Comparison of ENCODE assay signal across 14 mouse cellular contexts in the genomic region with DNA sequence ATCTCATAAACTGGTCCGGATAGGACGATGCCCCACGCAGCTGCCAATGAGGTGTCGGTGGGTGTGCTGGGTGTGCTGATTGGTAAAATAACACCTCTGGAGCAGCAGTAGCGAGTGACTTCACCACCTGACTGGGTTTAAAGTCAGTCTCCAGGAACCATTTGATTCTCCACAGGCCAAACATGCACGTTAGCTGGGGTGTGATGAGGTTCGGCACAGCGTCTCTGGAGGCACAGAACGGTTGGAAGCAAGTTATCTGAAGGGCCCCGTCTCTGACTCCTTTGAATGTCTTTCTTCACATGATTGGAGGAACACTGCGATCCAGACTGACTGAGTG.
DNase-seq lines count a peak whose midpoint lies in the region; ATAC-seq and TF ChIP-seq lines count a peak whose summit lies in the region.
"Had no signal": no experiment of that assay in that cellular context is flagged by ENCODE, and none has a peak within 500 bp of the region (broad histone marks: within the 10 kb centered on the region; RNA-seq: fewer than 3 reads in every experiment).

No protein-coding gene starts in this region.

- ATAC-seq in kidney, embryonic 14.5 days (ENCODE audit: low FRiP score, low TSS enrichment), result no peak
- ATAC-seq in liver, embryonic 13.5 days (ENCODE audit: low read depth), result no peak

- no peak overlapping the region for H3K4me3 ChIP-seq in kidney, embryonic 14.5 days (ENCODE audit: low read length)
- H3K4me3 ChIP-seq in MEL (ENCODE audit: control insufficient read depth in 1 of 2, insufficient read depth in 1 of 2, low read depth in 2 of 2, low read length in 2 of 2), result peak overlapping the region; percentile 64 to 89
- no peak overlapping the region for H3K4me3 ChIP-seq in embryonic facial prominence, embryonic 10.5 days
- no peak overlapping the region for H3K4me3 ChIP-seq in liver, embryonic 13.5 days (replicated peaks)
- H3K4me3 ChIP-seq: heart, embryonic 15.5 days; midbrain, embryonic 12.5 days; myocyte had no signal

- TF ChIP-seq EP300 in MEL (IDR thresholded peaks at IDR 0.05; ENCODE audit: low read depth in 1 of 2, low read length in 2 of 2), result no peak

- 69% methylated on average over 11 of the region's 11 CpGs for WGBS in kidney, embryonic 14.5 days
- 76% methylated on average over 11 of the region's 11 CpGs for WGBS in embryonic facial prominence, embryonic 10.5 days
- 79% methylated on average over 11 of the region's 11 CpGs for WGBS in liver, embryonic 13.5 days (ENCODE audit: insufficient replicate concordance)

- H3K9ac ChIP-seq in kidney, embryonic 14.5 days (ENCODE audit: low read depth, low read length), result no peak overlapping the region
- H3K9ac ChIP-seq in MEL (ENCODE audit: control insufficient read depth, low read depth, low read length, poor library complexity, severe bottlenecking), result peak overlapping the region; percentile 53
- no peak overlapping the region for H3K9ac ChIP-seq in liver, embryonic 13.5 days
- H3K9ac ChIP-seq: heart, embryonic 15.5 days; midbrain, embryonic 12.5 days had no signal

- peak overlapping the region; percentile 62; the same call in 1 of the 2 replicates for H3K27ac ChIP-seq in kidney, embryonic 14.5 days (ENCODE audit: low read depth, low read length)
- peak overlapping the region; percentile 25; the same call in 1 of the 2 replicates for H3K27ac ChIP-seq in MEL (ENCODE audit: control insufficient read depth, low read depth, low read length)
- peak overlapping the region; percentile 74 for H3K27ac ChIP-seq in embryonic facial prominence, embryonic 10.5 days (replicated peaks)
- no peak overlapping the region for H3K27ac ChIP-seq in liver, embryonic 13.5 days
- H3K27ac ChIP-seq: heart, embryonic 15.5 days; macrophage; midbrain, embryonic 12.5 days had no signal

- TF ChIP-seq POLR2A in MEL (IDR thresholded peaks at IDR 0.05; ENCODE audit: control insufficient read depth in 1 of 2, insufficient read depth in 1 of 2, low read depth in 1 of 2, low read length in 2 of 2, poor library complexity in 1 of 2), result peak; percentile 48 to 80; a peak in 3 of 4 replicates

- no peaks in the 10 kb centered on the region for H3K9me3 ChIP-seq in kidney, embryonic 14.5 days (ENCODE audit: control insufficient read depth, low read length)
- no peaks in the 10 kb centered on the region for H3K9me3 ChIP-seq in MEL (replicated peaks; ENCODE audit: insufficient read depth, low read length)
- H3K9me3 ChIP-seq in embryonic facial prominence, embryonic 10.5 days, result no peaks in the 10 kb centered on the region
- H3K9me3 ChIP-seq in liver, embryonic 13.5 days (replicated peaks), result no peaks in the 10 kb centered on the region
- H3K9me3 ChIP-seq: heart, embryonic 15.5 days; midbrain, embryonic 12.5 days had no signal

- H3K36me3 ChIP-seq in kidney, embryonic 14.5 days (ENCODE audit: control insufficient read depth, insufficient read depth, low read length), result no peaks in the 10 kb centered on the region
- H3K36me3 ChIP-seq in MEL (ENCODE audit: control insufficient read depth in 1 of 2, insufficient read depth in 2 of 2, low read length in 2 of 2), result no peaks in the 10 kb centered on the region
- H3K36me3 ChIP-seq in embryonic facial prominence, embryonic 10.5 days (replicated peaks), result no peaks in the 10 kb centered on the region
- no peaks in the 10 kb centered on the region for H3K36me3 ChIP-seq in liver, embryonic 13.5 days
- H3K36me3 ChIP-seq: heart, embryonic 15.5 days; midbrain, embryonic 12.5 days had no signal

- no peak overlapping the region for H3K4me2 ChIP-seq in kidney, embryonic 14.5 days (replicated peaks; ENCODE audit: low read depth, low read length)
- H3K4me2 ChIP-seq in liver, embryonic 13.5 days, result peak overlapping the region; percentile 49
- H3K4me2 ChIP-seq: midbrain, embryonic 12.5 days had no signal

- no peaks in the 10 kb centered on the region for H3K79me2 ChIP-seq in MEL (ENCODE audit: control insufficient read depth, insufficient read depth, low read length, poor library complexity)

- TF ChIP-seq CTCF in MEL (IDR thresholded peaks at IDR 0.05 in 2 of 3, conservative IDR thresholded peaks at IDR 0.05 in 1 of 3; ENCODE audit: control insufficient read depth in 1 of 3, insufficient read depth in 1 of 3, low read depth in 2 of 3, low read length in 3 of 3, poor library complexity in 1 of 3, severe bottlenecking in 1 of 3), result no peak

- H3K4me1 ChIP-seq in kidney, embryonic 14.5 days (ENCODE audit: control insufficient read depth, insufficient read depth, low read length), result peaks cover 14% of the 10 kb centered on the region
- H3K4me1 ChIP-seq in MEL (ENCODE audit: control insufficient read depth in 1 of 2, insufficient read depth in 2 of 2, low read length in 2 of 2), result peaks cover 0 to 7% of the 10 kb centered on the region in 2 experiments; a peak in 2 of 4 replicates
- peaks cover 74% of the 10 kb centered on the region for H3K4me1 ChIP-seq in embryonic facial prominence, embryonic 10.5 days
- H3K4me1 ChIP-seq in liver, embryonic 13.5 days (replicated peaks), result peaks cover 22% of the 10 kb centered on the region

- no peak for DNase-seq in kidney, adult 9 months
- DNase-seq in MEL (ENCODE audit: low read depth, low spot score), result peak; percentile 96
- no peak for DNase-seq in embryonic facial prominence, embryonic 10.5 days (ENCODE audit: low spot score)
- DNase-seq in liver, embryonic 13.5 days, result no peak
- DNase-seq in adrenal gland, adult (ENCODE audit: inconsistent age in 2 of 2, low spot score in 1 of 2), result no peak
- DNase-seq in embryo, embryonic 11 days, result no peak
- DNase-seq: cerebellum, adult 9-11 months; heart, adult 11 months; lung, adult 2 months had no signal

- no peak for TF ChIP-seq RAD21 in MEL (IDR thresholded peaks at IDR 0.05; ENCODE audit: low read depth, low read length)

- H3K27me3 ChIP-seq in kidney, embryonic 14.5 days (ENCODE audit: control insufficient read depth, insufficient read depth, low read length), result no peaks in the 10 kb centered on the region
- no peaks in the 10 kb centered on the region; a peak in 1 of 4 replicates for H3K27me3 ChIP-seq in MEL (ENCODE audit: control insufficient read depth in 1 of 2, insufficient read depth in 2 of 2, low read length in 2 of 2)
- H3K27me3 ChIP-seq in embryonic facial prominence, embryonic 10.5 days (replicated peaks; ENCODE audit: low read depth, poor library complexity, severe bottlenecking), result peaks cover 22% of the 10 kb centered on the region
- no peaks in the 10 kb centered on the region for H3K27me3 ChIP-seq in liver, embryonic 13.5 days
- H3K27me3 ChIP-seq: heart, embryonic 15.5 days had no signal

TF ChIP-seq in MEL, 35 proteins besides CTCF, POLR2A, EP300 and RAD21:
- peak; percentile 75; the same call in 1 of the 2 replicates for TF ChIP-seq ZMIZ1 (IDR thresholded peaks at IDR 0.05; ENCODE audit: low read depth, low read length)
- 0 out of 2 replicates have a peak, but pooled peaks have one; percentile 1 for TF ChIP-seq HCFC1 (IDR thresholded peaks at IDR 0.05; ENCODE audit: low read depth, low read length)
- no peak for TF ChIP-seq JUND (IDR thresholded peaks at IDR 0.05; ENCODE audit: low read depth, low read length)
- no peak for TF ChIP-seq BHLHE40 (IDR thresholded peaks at IDR 0.05; ENCODE audit: borderline replicate concordance, low read depth, low read length)
- TF ChIP-seq SIN3A (IDR thresholded peaks at IDR 0.05; ENCODE audit: low read length), result peak; percentile 1; the same call in 1 of the 2 replicates
- TF ChIP-seq NELFE (IDR thresholded peaks at IDR 0.05; ENCODE audit: low read depth, low read length), result peak; percentile 52; the same call in 1 of the 2 replicates
- TF ChIP-seq MAX (IDR thresholded peaks at IDR 0.05; ENCODE audit: low read length), result no peak; the same call in 1 of the 2 replicates
- no peak for TF ChIP-seq ZKSCAN1 (IDR thresholded peaks at IDR 0.05; ENCODE audit: low read depth, low read length)
- no peak for TF ChIP-seq MYC (IDR thresholded peaks at IDR 0.05; ENCODE audit: low read depth, low read length)
- no peak for TF ChIP-seq USF2 (IDR thresholded peaks at IDR 0.05; ENCODE audit: borderline replicate concordance in 1 of 2, insufficient read depth in 1 of 2, low read depth in 1 of 2, low read length in 2 of 2)
- TF ChIP-seq TAL1 (IDR thresholded peaks at IDR 0.05; ENCODE audit: low read length), result no peak
- TF ChIP-seq TBP (IDR thresholded peaks at IDR 0.05; ENCODE audit: low read depth, low read length), result peak; percentile 66
- peak; percentile 7; the same call in 1 of the 2 replicates for TF ChIP-seq MXI1 (IDR thresholded peaks at IDR 0.05; ENCODE audit: low read depth, low read length)
- TF ChIP-seq NRF1 (IDR thresholded peaks at IDR 0.05; ENCODE audit: insufficient read depth, low read depth, low read length, poor library complexity, severe bottlenecking), result peak; percentile 41; the same call in 1 of the 2 replicates
- TF ChIP-seq CHD2 (IDR thresholded peaks at IDR 0.05; ENCODE audit: low read length), result peak; percentile 43; the same call in 1 of the 2 replicates

Comparison
In these comparisons a context has a peak if more than half of its experiments do, and no peak if none do; other contexts are left out.
1. H3K4me3 ChIP-seq: peak in MEL (2 of 2); none in kidney, embryonic 14.5 days (single experiment), embryonic facial prominence, embryonic 10.5 days (single experiment) and liver, embryonic 13.5 days (single experiment).